Mouse (Mus musculus) left cerebral cortex, postnatal 25 days (tissue): Measurements from ENCODE around the gene Msi1. TPM values are rescaled to one million over a fixed set of nuclear protein-coding genes. Genes with fewer than 3 reads are reported as not detected.
A peak's percentile ranks its signal among the peaks of the same experiment; 100 is the strongest.

Experiments
- DNase-seq, 2 experiments: peaks; one replicate each; pipeline ENCODE4 v3.0.0; 2022; ENCODE audit warnings: low spot score in 2 of 2, mixed read lengths in 1 of 2
- intact Hi-C: fragments of 180-260 bp; cut with DNase I; formaldehyde crosslinking; loops from one replicate; pipeline ENCODE4 v1.15.1; 2025
- total RNA-seq, 2 experiments: library from RNA; stranded (reverse); gene quantifications; 2 replicates each; pipeline ENCODE4 v1.2.3; 2021

Msi1 gene
- total RNA-seq, 2 experiments from 2014 or later = 45.2 to 49.2 TPM

- intact Hi-C loops = no loop called here
Observed at GRCm38 (mm10) chr5:115458918-115459317, 29.5 kb downstream of the Msi1 start.

DNA sequence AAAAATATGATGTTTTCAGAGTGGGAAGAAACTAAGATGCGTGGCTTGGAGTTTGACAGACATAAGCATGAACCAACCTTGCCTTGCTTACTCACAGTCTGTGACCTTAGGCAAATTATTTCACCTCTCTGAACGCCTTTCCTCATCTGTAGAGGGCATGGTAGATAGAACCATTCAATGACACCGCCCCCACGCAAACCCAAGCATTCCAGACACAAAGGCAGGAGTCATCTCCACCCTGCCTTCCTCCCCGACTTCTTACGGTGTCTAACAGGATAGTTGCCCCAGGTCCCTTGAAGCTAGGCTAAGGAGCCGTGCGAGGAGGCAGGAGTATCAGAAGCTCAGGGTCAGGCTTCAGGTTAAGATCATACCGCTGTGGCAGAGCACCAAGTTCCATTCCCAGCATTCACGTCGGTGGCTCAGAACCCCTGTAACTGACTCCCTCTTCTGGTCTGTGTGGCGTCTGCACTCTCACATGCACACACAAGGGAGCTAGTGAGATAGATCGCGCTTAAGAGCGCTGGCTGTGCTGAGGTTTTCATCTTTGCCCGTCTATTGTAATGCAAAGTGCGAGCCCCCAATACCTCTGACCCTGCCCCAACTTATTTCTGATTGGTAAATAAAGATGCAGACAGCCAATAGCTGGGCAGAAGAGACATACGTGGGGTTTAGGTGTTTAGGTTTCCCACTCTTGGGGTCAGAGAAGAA is 35.2 kb downstream of the Msi1 start:
- DNase-seq = no peak
- intact Hi-C loops = no loop called here

More at GRCm38 (mm10) chr5:115458918-115459317, 29.5 kb downstream of the Msi1 start:
- no peak for DNase-seq

GRCm38 (mm10) chr5:115465642-115466420 is 36.4 kb downstream of the Msi1 start, which contains the start of gene Pla2g1b:
Gene Pla2g1b, plus strand, starts transcription at chr5:115466262.
- intact Hi-C loops = no loop called here
- no peak for DNase-seq

GRCm38 (mm10) chr5:115469791-115470190 is 40.4 kb downstream of the Msi1 start:
- intact Hi-C loops = no loop called here
- no peak for DNase-seq

DNA sequence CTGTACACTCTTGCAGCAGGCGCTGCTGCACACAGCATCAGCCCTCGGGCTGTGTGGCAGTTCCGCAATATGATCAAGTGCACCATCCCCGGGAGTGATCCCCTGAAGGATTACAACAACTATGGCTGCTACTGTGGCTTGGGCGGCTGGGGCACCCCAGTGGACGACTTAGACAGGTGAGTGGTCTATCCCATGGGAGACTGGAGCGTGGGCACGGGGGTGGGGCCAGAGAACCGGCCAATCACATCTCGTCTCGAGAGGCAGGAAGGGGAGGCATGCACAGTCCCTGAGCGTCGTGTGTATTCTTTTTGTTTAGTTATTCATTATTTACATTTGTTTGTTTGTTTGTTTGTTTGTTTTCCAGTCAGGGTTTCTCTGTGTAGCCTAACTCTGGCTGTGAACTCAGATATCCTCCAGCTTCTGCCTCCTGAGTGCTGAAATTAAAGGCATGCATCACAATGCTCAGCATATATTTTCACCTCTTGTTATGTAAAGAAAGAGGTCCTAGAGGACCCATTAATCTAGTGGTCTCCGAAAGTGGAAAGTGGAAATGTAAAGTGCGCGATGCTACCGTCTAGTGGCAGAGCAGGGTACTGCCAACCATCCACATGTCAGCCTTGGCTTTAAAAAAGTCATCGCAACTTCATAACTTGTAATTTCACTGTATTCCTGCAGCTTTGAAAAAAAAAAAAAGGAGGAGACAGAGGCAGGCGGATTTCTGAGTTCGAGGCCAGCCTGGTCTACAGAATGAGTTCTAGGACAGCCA is 41.5 kb downstream of the Msi1 start:
- intact Hi-C loops = no loop called here
- DNase-seq = peak in 1 of 2 experiments; percentile 41

- intact Hi-C loops = no loop called here
- no peak for DNase-seq
Observed at GRCm38 (mm10) chr5:115473191-115473590, 43.8 kb downstream of the Msi1 start.

GRCm38 (mm10) chr5:115474174-115474828 is 44.9 kb downstream of the Msi1 start:
- intact Hi-C loops = no loop called here
- no peak for DNase-seq

GRCm38 (mm10) chr5:115475337-115476106 is 46.1 kb downstream of the Msi1 start:
- intact Hi-C loops = no loop called here
- peak in 1 of 2 experiments; percentile 51 for DNase-seq

DNA sequence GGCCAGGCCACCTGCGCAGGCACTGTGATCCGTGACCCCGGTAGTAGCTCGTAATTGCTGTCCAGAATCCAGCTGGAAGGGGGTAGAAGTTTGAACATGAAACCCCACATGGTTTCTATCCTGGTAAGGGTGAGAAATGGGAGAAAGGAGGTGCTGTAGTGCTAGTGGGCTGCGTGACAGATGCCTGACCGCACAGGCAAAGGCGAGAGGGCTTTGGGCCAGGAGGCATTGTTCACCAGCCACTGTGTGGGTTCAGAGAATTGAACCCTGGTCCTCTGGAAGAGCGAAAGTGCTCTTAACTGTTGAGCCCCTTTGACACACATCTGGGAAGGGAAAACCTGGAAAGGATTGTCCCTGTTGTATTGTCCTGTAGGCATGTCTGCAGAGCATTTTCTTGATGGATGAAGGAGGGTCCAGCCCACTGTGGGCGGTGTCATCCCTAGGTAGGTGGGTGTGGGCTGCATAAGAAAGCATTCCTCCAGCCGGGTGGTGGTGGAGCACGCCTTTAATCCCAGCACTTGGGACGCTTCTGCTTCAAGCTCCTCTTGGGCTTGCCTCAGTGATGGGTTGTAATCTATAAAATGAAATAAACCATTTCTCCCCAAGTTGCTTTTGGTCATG is 46.8 kb downstream of the Msi1 start:
- DNase-seq = no peak
- intact Hi-C loops = no loop called here

- no peak for DNase-seq
- intact Hi-C loops = no loop called here
Observed at GRCm38 (mm10) chr5:115479561-115479960, 50.2 kb downstream of the Msi1 start.

DNA sequence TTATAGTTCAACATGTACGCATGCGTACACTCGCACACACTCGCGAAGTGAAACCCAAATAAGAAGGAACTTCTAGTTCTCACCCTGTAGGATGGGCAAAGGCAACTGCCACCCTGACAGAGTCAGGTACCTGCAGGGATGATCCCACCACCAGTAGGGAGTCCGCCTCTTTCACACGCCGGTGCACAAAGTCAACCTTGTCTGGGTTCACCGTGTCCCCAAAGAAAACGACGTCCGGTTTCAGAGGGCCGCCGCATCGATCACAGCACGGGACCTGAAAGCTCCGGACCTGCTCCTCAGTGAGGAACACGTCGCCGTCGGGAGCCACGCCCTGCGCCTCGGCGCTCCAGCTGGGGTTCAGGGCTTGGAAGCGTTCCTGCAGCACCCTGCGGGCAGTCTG is 50.7 kb downstream of the Msi1 start:
- no peak for DNase-seq

GRCm38 (mm10) chr5:115482390-115483265 is 53.2 kb downstream of the Msi1 start:
- intact Hi-C loops = no loop called here

More for the DNA sequence above, 50.7 kb downstream of the Msi1 start:
- intact Hi-C loops = no loop called here

DNA sequence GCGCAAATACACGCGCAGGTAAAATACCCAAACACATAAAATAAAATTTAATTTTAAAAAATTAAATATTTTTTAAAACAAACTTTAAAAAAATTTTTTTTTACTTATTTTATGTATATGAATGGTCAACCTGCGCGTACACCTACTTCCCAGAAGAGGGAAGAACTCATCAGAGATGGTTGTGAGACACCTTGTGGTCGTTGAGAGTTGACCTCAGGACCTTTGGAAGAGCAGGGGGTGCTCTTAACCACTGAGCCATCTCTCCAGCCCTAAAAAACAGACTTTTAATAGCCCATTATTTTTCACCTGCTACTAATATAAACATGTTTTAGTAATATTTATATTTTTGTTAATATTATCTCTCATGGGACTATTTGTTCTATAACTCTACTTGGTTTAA is 54.0 kb downstream of the Msi1 start:
- intact Hi-C loops = no loop called here
- no peak for DNase-seq

More at GRCm38 (mm10) chr5:115482390-115483265, 53.2 kb downstream of the Msi1 start:
- no peak for DNase-seq

- DNase-seq = peak; percentile 89 to 96
- intact Hi-C loops = no loop called here
Observed at GRCm38 (mm10) chr5:115483947-115484920, 54.8 kb downstream of the Msi1 start, which contains the start of gene Sirt4. Gene Sirt4, minus strand, starts transcription at chr5:115484725.

- intact Hi-C loops = no loop called here
- no peak for DNase-seq
Observed at GRCm38 (mm10) chr5:115484996-115485395, 55.6 kb downstream of the Msi1 start.

DNA sequence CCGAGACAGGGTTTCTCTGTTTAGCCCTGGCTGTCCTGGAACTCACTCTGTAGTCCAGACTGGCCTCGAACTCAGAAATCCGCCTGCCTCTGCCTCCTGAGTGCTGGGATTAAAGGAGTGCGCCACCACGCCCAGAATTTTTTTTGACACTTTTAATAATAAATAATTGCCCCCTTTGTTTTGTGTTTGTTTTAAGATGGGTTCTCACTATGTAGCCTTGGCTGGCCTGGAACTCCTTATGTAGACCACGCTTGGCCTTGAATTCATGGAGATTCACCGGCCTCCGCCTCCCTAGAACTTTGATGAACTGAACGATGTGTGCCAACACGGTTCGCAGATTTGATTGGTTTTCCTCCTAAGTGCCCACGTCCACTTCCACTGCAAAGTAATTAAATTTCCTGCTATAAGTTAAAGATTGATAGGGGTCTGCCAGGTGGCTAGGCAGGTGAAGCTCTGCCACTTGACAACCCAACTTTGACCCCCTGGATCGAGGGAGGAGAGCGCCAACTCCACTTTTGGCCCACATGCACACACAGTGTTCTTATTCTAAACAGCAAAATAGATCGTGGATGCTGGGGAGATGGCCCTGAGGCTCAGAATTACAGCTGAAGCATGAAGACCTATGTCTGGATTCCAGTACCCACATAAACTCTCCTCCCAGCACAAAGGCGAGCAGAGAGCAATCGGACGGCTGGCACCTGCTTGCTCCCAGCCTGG is 56.2 kb downstream of the Msi1 start:
- DNase-seq = no peak

More for the DNA sequence above, 56.2 kb downstream of the Msi1 start:
- intact Hi-C loops = no loop called here
